In the genomic region with DNA sequence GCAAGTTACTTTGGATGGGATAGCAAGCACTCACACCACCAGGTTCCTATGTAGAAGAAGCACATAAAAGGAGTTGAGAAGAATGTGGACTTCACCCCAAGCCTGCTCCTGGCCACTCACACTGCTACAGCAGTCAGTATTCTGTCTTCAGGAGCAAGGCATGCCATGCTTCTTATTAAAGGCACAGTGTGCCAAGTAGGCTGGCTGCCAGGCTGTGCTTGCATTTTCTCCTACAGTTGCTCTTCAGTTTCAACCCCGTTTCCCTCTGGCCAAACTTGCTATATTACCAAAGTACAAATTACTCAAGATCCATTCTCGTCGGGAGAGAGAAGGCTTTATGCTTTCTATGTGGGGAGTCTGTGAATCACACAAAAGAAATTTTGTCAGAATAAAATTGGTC, we compare ENCODE assay signal across 21 mouse cellular contexts.
DNase-seq lines count a peak whose midpoint lies in the region; ATAC-seq and TF ChIP-seq lines count a peak whose summit lies in the region.
"Had no signal": no experiment of that assay in that cellular context is flagged by ENCODE, and none has a peak within 500 bp of the region (broad histone marks: within the 10 kb centered on the region; RNA-seq: fewer than 3 reads in every experiment).

No protein-coding gene starts in this region.

- peak; percentile 25 for DNase-seq in adrenal gland, postnatal 10 days
- no peak for DNase-seq in adrenal gland, adult (ENCODE audit: inconsistent age in 2 of 2, low spot score in 1 of 2)
- DNase-seq in gastrocnemius, adult 2 months, result peak; percentile 41
- DNase-seq in gastrocnemius, adult 8-10 months (ENCODE audit: low spot score in 2 of 2), result no peak
- peak; percentile 56 for DNase-seq in kidney, adult 2 months
- peak; percentile 42 for DNase-seq in kidney, postnatal 14 days
- no peak for DNase-seq in thymus, postnatal 0 days (ENCODE audit: low spot score)
- DNase-seq: lung, adult 18-20 months; lung, postnatal 4 days; right cerebral cortex, postnatal 4 days; thymus, postnatal 25 days had no signal

- H3K4me3 ChIP-seq in gastrocnemius, adult 2 months, result no peak overlapping the region
- H3K4me3 ChIP-seq in kidney, adult 2 months (ENCODE audit: insufficient read depth, low read depth, low read length), result no peak overlapping the region
- no peak overlapping the region for H3K4me3 ChIP-seq in kidney, embryonic 15.5 days (replicated peaks)
- H3K4me3 ChIP-seq: hindbrain, embryonic 12.5 days; limb, embryonic 12.5 days; midbrain, embryonic 13.5 days; neural tube, embryonic 12.5 days; stomach, embryonic 15.5 days had no signal

- no peak overlapping the region for H3K27ac ChIP-seq in gastrocnemius, adult 2 months
- H3K27ac ChIP-seq in kidney, adult 2 months (ENCODE audit: insufficient read depth, low read depth, low read length), result no peak overlapping the region
- H3K27ac ChIP-seq in kidney, embryonic 15.5 days, result no peak overlapping the region
- H3K27ac ChIP-seq: hindbrain, embryonic 12.5 days; limb, embryonic 12.5 days; midbrain, embryonic 13.5 days; neural tube, embryonic 12.5 days; stomach, embryonic 15.5 days had no signal

- no peaks in the 10 kb centered on the region for H3K4me1 ChIP-seq in kidney, adult 2 months (ENCODE audit: control insufficient read depth, insufficient read depth, low read length)
- no peaks in the 10 kb centered on the region for H3K4me1 ChIP-seq in kidney, embryonic 15.5 days
- H3K4me1 ChIP-seq: hindbrain, embryonic 12.5 days; midbrain, embryonic 13.5 days; stomach, embryonic 15.5 days had no signal

- no peaks in the 10 kb centered on the region for H3K36me3 ChIP-seq in kidney, adult 2 months (ENCODE audit: control insufficient read depth, insufficient read depth, low read length)
- no peaks in the 10 kb centered on the region for H3K36me3 ChIP-seq in kidney, embryonic 15.5 days
- H3K36me3 ChIP-seq: hindbrain, embryonic 12.5 days; limb, embryonic 12.5 days; midbrain, embryonic 13.5 days; neural tube, embryonic 12.5 days; stomach, embryonic 15.5 days had no signal

- no peaks in the 10 kb centered on the region for H3K9me3 ChIP-seq in kidney, embryonic 15.5 days (replicated peaks)
- H3K9me3 ChIP-seq: hindbrain, embryonic 12.5 days; limb, embryonic 12.5 days; midbrain, embryonic 13.5 days; neural tube, embryonic 12.5 days; stomach, embryonic 15.5 days had no signal

- H3K27me3 ChIP-seq in kidney, adult 2 months (replicated peaks; ENCODE audit: control insufficient read depth, insufficient read depth, low read length), result no peaks in the 10 kb centered on the region
- H3K27me3 ChIP-seq in kidney, embryonic 15.5 days, result no peaks in the 10 kb centered on the region
- H3K27me3 ChIP-seq: CH12.LX; hindbrain, embryonic 12.5 days; midbrain, embryonic 13.5 days; neural tube, embryonic 12.5 days; stomach, embryonic 15.5 days had no signal

- TF ChIP-seq CTCF in gastrocnemius, adult 2 months (IDR thresholded peaks at IDR 0.05), result no peak
- TF ChIP-seq CTCF in kidney, adult 2 months (conservative IDR thresholded peaks at IDR 0.05; ENCODE audit: insufficient read depth, insufficient read length, low read depth, low read length), result no peak

- H3K9ac ChIP-seq in kidney, embryonic 15.5 days, result no peak overlapping the region
- H3K9ac ChIP-seq: hindbrain, embryonic 12.5 days; limb, embryonic 12.5 days; midbrain, embryonic 13.5 days; neural tube, embryonic 12.5 days; stomach, embryonic 15.5 days had no signal

- 43% methylated on average over 3 of the region's 3 CpGs for WGBS in kidney, adult 2 months
- 89% methylated on average over 3 of the region's 3 CpGs for WGBS in kidney, embryonic 15.5 days

- intact Hi-C loops in gastrocnemius, adult 2 months (cut with DNase I), result no loop called here

- H3K4me2 ChIP-seq in kidney, embryonic 15.5 days, result no peak overlapping the region
- H3K4me2 ChIP-seq: heart, embryonic 11.5 days; hindbrain, embryonic 12.5 days; limb, embryonic 12.5 days; midbrain, embryonic 13.5 days; neural tube, embryonic 12.5 days; stomach, embryonic 15.5 days had no signal

- ATAC-seq in kidney, embryonic 15.5 days (replicated peaks; ENCODE audit: low FRiP score), result no peak
- ATAC-seq: intestine, postnatal 0 days; midbrain, embryonic 13.5 days; Patski had no signal

- no peak for TF ChIP-seq POLR2A in kidney, adult 2 months (IDR thresholded peaks at IDR 0.05; ENCODE audit: low read depth, low read length)

Comparison
In these comparisons a context has a peak if more than half of its experiments do, and no peak if none do; other contexts are left out.
1. DNase-seq: peak in adrenal gland, postnatal 10 days (single experiment), gastrocnemius, adult 2 months (single experiment), kidney, adult 2 months (single experiment) and kidney, postnatal 14 days (single experiment); none in adrenal gland, adult (0 of 2), gastrocnemius, adult 8-10 months (0 of 2) and thymus, postnatal 0 days (single experiment).